Mouse (Mus musculus) ES-Bruce4 (cell line): Measurements from ENCODE around the gene Abraxas1.

Source experiments
- CTCF ChIP-seq: IDR thresholded peaks from one replicate; pipeline ENCODE4 v1.8.1; 2011; ENCODE audit warnings: low read depth, low read length
- EP300 ChIP-seq: IDR thresholded peaks from 2 replicates; pipeline ENCODE4 v1.6.1; 2011; ENCODE audit warnings: low read depth, low read length; ENCODE audit not compliant: insufficient read depth
- POLR2A ChIP-seq: IDR thresholded peaks from one replicate; pipeline ENCODE4 v1.8.1; 2011; ENCODE audit warnings: low read length; ENCODE audit not compliant: insufficient read depth

GRCm38 (mm10) chr5:100821375-100821774 lies 610 bp upstream of the Abraxas1 start:
- TF ChIP-seq CTCF, result no peak
- TF ChIP-seq POLR2A, result no peak
- no peak for TF ChIP-seq EP300
